Mouse (Mus musculus) liver, embryonic 13.5 days (tissue): ENCODE data around the gene Ftl1-ps1. TPM values are rescaled to one million over a fixed set of nuclear protein-coding genes. Genes with fewer than 3 reads are reported as not detected.

Source experiments
- ATAC-seq: fragments of 200-750 bp; cut with Nextera tagmentation; 2 replicates; pipeline ENCODE4 v1.8.0; 2017; ENCODE audit warnings: low read depth, mild to moderate bottlenecking, moderate number of reproducible peaks, moderate library complexity
- DNase-seq: peaks from one replicate; pipeline ENCODE4 v3.0.0; 2022
- H3K27ac ChIP-seq: fragments of 300-500 bp; sonication (generic); 2 replicates; pipeline ENCODE4 v1.5.1; 2015; ENCODE audit warnings: moderate library complexity, mild to moderate bottlenecking, inconsistent platforms
- H3K27me3 ChIP-seq: fragments of 300-500 bp; sonication (generic); 2 replicates; pipeline ENCODE4 v1.6.1; 2015; ENCODE audit warnings: mild to moderate bottlenecking, inconsistent platforms
- H3K36me3 ChIP-seq: fragments of 300-500 bp; sonication (generic); 2 replicates; pipeline ENCODE4 v1.6.1; 2015; ENCODE audit warnings: mild to moderate bottlenecking, inconsistent platforms
- H3K4me1 ChIP-seq: fragments of 300-500 bp; sonication (generic); replicated peaks from 2 replicates; pipeline ENCODE4 v1.6.1; 2015; ENCODE audit warnings: inconsistent platforms
- H3K4me2 ChIP-seq: fragments of 300-500 bp; sonication (generic); 2 replicates; pipeline ENCODE4 v1.6.1; 2015; ENCODE audit warnings: inconsistent platforms, mild to moderate bottlenecking, moderate library complexity
- H3K4me3 ChIP-seq: fragments of 300-500 bp; sonication (generic); replicated peaks from 2 replicates; pipeline ENCODE4 v1.5.1; 2015; ENCODE audit warnings: mild to moderate bottlenecking, inconsistent platforms
- H3K9ac ChIP-seq: fragments of 300-500 bp; sonication (generic); 2 replicates; pipeline ENCODE4 v1.6.1; 2015; ENCODE audit warnings: mild to moderate bottlenecking, inconsistent platforms
- H3K9me3 ChIP-seq: fragments of 300-500 bp; sonication (generic); replicated peaks from 2 replicates; pipeline ENCODE4 v1.6.1; 2016; ENCODE audit warnings: inconsistent platforms
- WGBS: fragments of 180-500 bp; shearing (Covaris S2); methylation state at CpG from one replicate; pipeline ENCODE4 v1.1.7; 2015; ENCODE audit not compliant: insufficient replicate concordance; 5-methylcytosine and 5-hydroxymethylcytosine counted together
- microRNA counts: library from miRNA; unstranded; fragments of <30 nt; microRNA quantifications from one replicate; lab custom pipeline; 2016
- microRNA-seq: library from miRNA; unstranded; fragments of <30 nt; microRNA quantifications from one replicate; pipeline ENCODE4, GENCODE M21; 2016
- polyA plus RNA-seq: library from polyadenylated mRNA; unstranded; fragments of >200 nt; fragmentation: Nextera tagmentation; extraction: Ambion mirVana; gene quantifications from 2 replicates; pipeline ENCODE4 v1.2.1, GENCODE M21; 2015

Ftl1-ps1 gene
- polyA plus RNA-seq, 1 experiment from 2014 or later, result 148 TPM

GRCm38 (mm10) chr13:74439895-74440294, 40.4 kb downstream of the Ftl1-ps1 start:
- no peaks in the 10 kb centered on the region for H3K27me3 ChIP-seq
- H3K36me3 ChIP-seq, result no peaks in the 10 kb centered on the region; the same call in 1 of the 2 replicates
- 27% methylated on average over 19 of the region's 19 CpGs for WGBS
- H3K4me2 ChIP-seq, result no peak overlapping the region
- H3K27ac ChIP-seq, result no peak overlapping the region
- H3K4me3 ChIP-seq, result no peak overlapping the region
- peaks cover 10% of the 10 kb centered on the region; the same call in 1 of the 2 replicates for H3K9me3 ChIP-seq
- ATAC-seq (no peak), DNase-seq (no peak)
- H3K4me1 ChIP-seq, result no peaks in the 10 kb centered on the region
- no peak overlapping the region for H3K9ac ChIP-seq

MicroRNA genes within 50 kb of the gene (microRNA counts, 519-probe panel; counts per million panel counts)
- microRNA mmu-miR-692 (lab: Ali Mortazavi, UCI), result 114 counts per million

Small RNA genes lying within 50 kb of the gene (microRNA-seq; reads per million reads assigned to microRNA genes)
- not detected for gene Mir692-3

Other genes starting within 250 kb of the Ftl1-ps1 start
- 33.3 and 35.7 TPM in 2 replicates for gene Exoc3, start 191.0 kb upstream of the Ftl1-ps1 start, polyA plus RNA-seq
- 0.13 TPM in 1 of 2 replicates, not detected in the other for gene Ahrr, start 107.4 kb upstream of the Ftl1-ps1 start, polyA plus RNA-seq
- gene Pdcd6, start 82.1 kb upstream of the Ftl1-ps1 start, polyA plus RNA-seq, result 86.2 and 89.7 TPM in 2 replicates
- 164 and 183 TPM in 2 replicates for gene Sdha, start 49.4 kb upstream of the Ftl1-ps1 start, polyA plus RNA-seq
- 22.3 and 31.7 TPM in 2 replicates for gene Ccdc127, start 49.4 kb upstream of the Ftl1-ps1 start, polyA plus RNA-seq
- not detected in 2 replicates for gene Lrrc14b, start 35.7 kb upstream of the Ftl1-ps1 start, polyA plus RNA-seq
- 1.3 and 1.4 TPM in 2 replicates for gene Zfp72, start 8.9 kb upstream of the Ftl1-ps1 start, polyA plus RNA-seq
- 10.8 and 12.3 TPM in 2 replicates for gene Zfp825, start 94.3 kb downstream of the Ftl1-ps1 start, polyA plus RNA-seq
- 11.2 and 14.5 TPM in 2 replicates for gene Erap1, start 239.9 kb downstream of the Ftl1-ps1 start, polyA plus RNA-seq